Mouse (Mus musculus) heart, adult 2 months (tissue): Measurements from ENCODE around the gene Mlec.

Experiments used
- CTCF ChIP-seq: fragments of 200-600 bp; IDR thresholded peaks from 2 replicates; pipeline ENCODE4 v1.8.1; 2022; ENCODE audit warnings: antibody characterized with exemption, mild to moderate bottlenecking, moderate library complexity
- EP300 ChIP-seq: fragments of 200-500 bp; IDR thresholded peaks from 2 replicates; pipeline ENCODE4 v1.6.1; 2011; ENCODE audit warnings: low read depth, low read length, control low read depth; ENCODE audit not compliant: insufficient read depth
- POLR2A ChIP-seq: fragments of 200-500 bp; IDR thresholded peaks from 2 replicates; pipeline ENCODE4 v1.6.1; 2011; ENCODE audit warnings: mild to moderate bottlenecking, low read depth, low read length, control low read depth; ENCODE audit not compliant: insufficient read depth

DNA sequence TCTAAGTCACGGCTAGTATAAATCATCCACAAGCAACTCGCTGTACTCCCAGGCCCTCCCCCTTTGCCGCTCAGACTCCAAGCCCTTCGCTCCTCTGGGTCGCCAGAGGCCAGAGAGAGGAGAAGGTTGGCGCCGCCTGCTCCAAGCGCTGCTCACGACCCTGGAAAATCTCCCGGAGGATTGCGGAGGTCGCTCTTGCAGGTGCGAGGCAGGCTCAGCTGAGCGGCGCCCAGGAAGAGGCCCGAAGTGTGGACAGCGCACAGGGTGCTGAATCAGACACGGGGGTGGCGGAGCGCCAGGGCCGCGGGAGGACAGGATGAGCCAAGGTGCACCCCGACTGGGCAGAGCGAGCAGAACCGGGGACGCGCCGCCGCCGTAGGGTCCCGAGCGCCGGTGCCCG lies 35.2 kb upstream of the Mlec start:
- no peak for TF ChIP-seq EP300
- TF ChIP-seq CTCF, result no peak
- TF ChIP-seq POLR2A, result no peak
